Mouse (Mus musculus): ENCODE measurements around the gene Lingo1.

GRCm38 (mm10) chr9:56832900-56833299, 36.6 kb upstream of the Lingo1 start:
- TF ChIP-seq CTCF (IDR thresholded peaks at IDR 0.05; ENCODE audit: low read depth, low read length) (no peak), POLR2A (IDR thresholded peaks at IDR 0.05; ENCODE audit: borderline replicate concordance, low read depth, low read length) (no peak)

Measured in bone marrow macrophage, adult 2 months (primary cell).